Mouse (Mus musculus): ENCODE measurements at regions not wholly inside any gene's neighbourhood (a gene's known extent, or its start where the extent isn't known, plus 50 kb on each side); places are given as distances from the start of the nearest gene placed in this dataset.

DNA sequence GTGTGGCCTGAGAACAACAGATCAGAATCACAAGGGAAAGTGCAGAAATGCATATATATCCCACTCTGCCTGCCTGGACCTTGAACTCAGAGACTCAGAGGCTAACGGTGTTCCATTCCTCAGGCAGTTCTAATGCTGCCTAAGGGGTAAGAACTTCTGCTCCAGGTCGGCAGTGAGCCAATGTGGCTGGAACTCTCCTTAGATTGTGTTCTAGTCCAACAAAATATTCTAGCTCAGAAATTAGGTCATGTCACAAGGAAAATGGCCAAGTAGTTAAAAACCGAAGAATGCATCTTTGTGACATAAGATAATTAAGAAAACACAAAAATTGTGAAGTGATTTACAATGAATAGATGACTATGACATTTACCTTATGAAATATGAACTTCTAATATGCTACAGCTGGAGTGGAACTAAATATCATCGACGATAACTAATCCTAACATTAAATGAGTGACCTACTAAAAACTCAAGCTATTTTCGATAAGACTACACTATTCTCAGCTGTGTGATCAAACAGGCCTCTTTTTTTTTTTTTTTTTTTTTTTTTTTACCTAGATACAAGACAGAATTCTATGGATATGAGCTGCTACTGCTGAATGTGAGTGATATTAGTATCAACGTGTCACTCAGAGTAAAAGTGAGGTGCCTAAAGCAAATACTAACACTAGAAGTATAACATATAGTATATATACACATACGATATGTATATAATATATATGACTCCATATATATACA, 315.1 kb upstream of the Map3k7 start:
- TF ChIP-seq RAD21 (IDR thresholded peaks at IDR 0.05; ENCODE audit: low read depth, low read length) (no peak), POLR2A (IDR thresholded peaks at IDR 0.05; ENCODE audit: control insufficient read depth in 1 of 2, insufficient read depth in 1 of 2, low read depth in 1 of 2, low read length in 2 of 2, poor library complexity in 1 of 2) (no peak), POLR2AphosphoS5 (IDR thresholded peaks at IDR 0.05; ENCODE audit: borderline replicate concordance, low read depth, low read length) (no peak), RCOR1 (IDR thresholded peaks at IDR 0.05; ENCODE audit: low read depth, low read length) (no peak), CTCF (IDR thresholded peaks at IDR 0.05 in 2 of 3, conservative IDR thresholded peaks at IDR 0.05 in 1 of 3; ENCODE audit: control insufficient read depth in 1 of 3, insufficient read depth in 1 of 3, low read depth in 2 of 3, low read length in 3 of 3, poor library complexity in 1 of 3, severe bottlenecking in 1 of 3) (no peak), ZNF384 (IDR thresholded peaks at IDR 0.05; ENCODE audit: low read depth, low read length) (no peak), SIN3A (IDR thresholded peaks at IDR 0.05; ENCODE audit: low read length) (no peak), EP300 (IDR thresholded peaks at IDR 0.05; ENCODE audit: low read depth in 1 of 2, low read length in 2 of 2) (no peak), GABPA (IDR thresholded peaks at IDR 0.05; ENCODE audit: low read depth, low read length) (no peak)

Data from MEL (cell line).